Mouse (Mus musculus) bone marrow macrophage, adult 2 months (primary cell): ENCODE data around the gene Sept12.

Experiments
- CTCF ChIP-seq: IDR thresholded peaks from 2 replicates; pipeline ENCODE4 v1.5.1; 2012; ENCODE audit warnings: low read depth, mild to moderate bottlenecking, low read length, moderate library complexity
- POLR2A ChIP-seq: IDR thresholded peaks from 2 replicates; pipeline ENCODE4 v1.6.1; 2012; ENCODE audit warnings: mild to moderate bottlenecking, low read depth, low read length, borderline replicate concordance

DNA sequence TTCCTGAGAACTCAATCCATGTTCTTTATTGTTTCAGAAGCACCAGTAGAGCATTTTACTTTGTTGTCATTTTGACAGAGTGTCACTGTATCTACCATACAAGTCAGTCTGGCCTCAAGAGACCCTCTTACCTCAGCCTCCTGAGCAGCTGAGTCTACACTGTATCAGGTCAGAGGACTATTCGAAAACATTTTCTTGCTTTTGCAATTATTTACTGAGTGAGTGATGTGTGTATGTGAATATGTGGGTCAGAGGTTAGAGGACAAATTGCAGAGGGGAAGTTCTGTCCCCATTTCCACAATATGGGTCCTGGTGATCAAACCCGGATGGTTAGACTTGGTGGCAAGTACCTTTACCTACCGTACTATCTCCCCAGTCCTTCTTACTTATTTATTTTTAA is 26.4 kb upstream of the Sept12 start:
- TF ChIP-seq CTCF (no peak), POLR2A (no peak)
